Mouse (Mus musculus): ENCODE results near the gene C2cd2l. TPM values are rescaled to one million over a fixed set of nuclear protein-coding genes. Genes with fewer than 3 reads are reported as not detected.

C2cd2l gene
- polyA plus RNA-seq (2015; fragmentation: Illumina TruSeq; extraction: RNeasy Lipid Tissue Mini Kit (QIAGEN cat#74804); ENCODE audit: insufficient read depth, low read depth, low replicate concordance): 7.6 TPM

GRCm38 (mm10) chr9:44319887-44320798 lies at the start of gene C2cd2l:
Gene C2cd2l (minus strand): TSS chr9:44320285.

DNA sequence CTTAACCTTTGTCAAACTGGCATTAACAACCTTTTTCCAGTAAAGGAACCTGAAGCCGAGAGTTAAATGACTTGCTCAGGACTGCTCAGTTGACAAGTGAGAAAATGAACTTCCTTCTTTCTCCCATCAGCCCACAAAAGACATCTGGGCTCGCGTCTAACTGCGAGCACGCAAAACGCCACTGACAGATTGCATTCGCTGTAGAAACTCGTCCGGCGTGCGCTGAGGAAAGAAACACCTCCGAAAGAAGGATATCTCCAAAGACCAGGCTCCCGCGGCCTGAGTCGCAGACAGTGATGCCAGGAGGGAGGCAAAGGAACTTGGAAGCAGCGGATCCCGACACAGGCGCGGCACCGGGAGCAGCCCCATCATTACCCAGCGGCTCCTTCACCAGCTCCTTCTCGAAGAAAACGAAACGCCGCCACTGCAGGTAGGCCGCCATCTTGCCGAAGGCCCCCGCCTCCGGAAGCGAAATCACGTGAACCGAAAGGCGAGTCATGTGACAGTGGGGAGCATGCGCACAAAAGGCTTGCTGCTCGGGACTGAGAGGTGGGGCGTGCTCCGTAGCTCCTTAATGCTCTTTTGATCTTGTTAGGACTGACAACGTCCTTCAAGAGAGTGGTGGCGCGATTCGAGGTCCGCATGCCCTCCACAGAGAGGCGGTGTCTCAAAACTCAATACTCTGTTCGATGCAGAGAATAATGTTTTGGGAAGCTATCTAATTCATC lies 41.3 kb upstream of the C2cd2l start, which contains the start of gene Vps11:
Gene Vps11, minus strand, starts transcription at position 481 of the 728 bp plus-strand sequence.

GRCm38 (mm10) chr9:44343781-44344421 lies 23.8 kb upstream of the C2cd2l start, which contains the start of gene Hmbs:
Gene Hmbs (minus strand): TSS chr9:44344228.

DNA sequence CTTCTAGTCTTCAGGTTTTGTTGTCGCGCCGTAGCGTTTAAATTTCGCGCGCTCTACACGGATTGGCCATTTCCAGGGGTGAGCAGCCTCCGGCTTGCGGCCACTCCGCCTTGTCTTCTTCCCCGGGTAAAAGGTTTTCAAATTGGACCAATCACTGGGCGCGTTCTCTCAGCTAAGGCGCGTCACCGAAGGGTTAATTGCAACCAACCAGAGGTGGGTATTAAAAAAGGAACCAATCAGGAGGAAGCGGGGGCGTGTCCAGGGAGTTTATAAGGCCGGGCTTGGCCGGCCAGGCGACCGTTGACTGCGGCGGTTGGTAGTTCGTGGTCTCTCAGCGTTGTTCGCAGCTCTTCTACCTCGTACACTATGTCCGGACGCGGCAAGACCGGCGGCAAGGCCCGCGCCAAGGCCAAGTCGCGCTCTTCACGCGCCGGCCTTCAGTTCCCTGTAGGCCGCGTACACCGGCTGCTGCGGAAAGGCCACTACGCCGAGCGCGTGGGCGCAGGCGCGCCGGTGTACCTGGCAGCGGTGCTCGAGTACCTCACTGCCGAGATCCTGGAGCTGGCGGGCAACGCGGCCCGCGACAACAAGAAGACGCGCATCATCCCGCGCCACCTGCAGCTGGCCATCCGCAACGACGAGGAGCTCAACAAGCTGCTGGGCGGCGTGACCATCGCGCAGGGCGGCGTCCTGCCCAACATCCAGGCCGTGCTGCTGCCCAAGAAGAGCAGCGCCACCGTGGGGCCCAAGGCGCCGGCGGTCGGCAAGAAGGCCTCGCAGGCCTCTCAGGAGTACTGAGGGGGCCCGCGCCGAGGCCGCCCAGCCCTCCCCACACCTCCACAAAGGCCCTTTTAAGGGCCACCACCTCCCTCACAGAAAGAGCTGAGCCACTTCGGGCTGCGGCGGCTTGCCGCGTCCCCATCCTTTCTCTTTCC lies 14.6 kb upstream of the C2cd2l start, which contains the start of gene H2afx:
Gene H2afx, plus strand, starts transcription at position 299 of the 935 bp plus-strand sequence.

DNA sequence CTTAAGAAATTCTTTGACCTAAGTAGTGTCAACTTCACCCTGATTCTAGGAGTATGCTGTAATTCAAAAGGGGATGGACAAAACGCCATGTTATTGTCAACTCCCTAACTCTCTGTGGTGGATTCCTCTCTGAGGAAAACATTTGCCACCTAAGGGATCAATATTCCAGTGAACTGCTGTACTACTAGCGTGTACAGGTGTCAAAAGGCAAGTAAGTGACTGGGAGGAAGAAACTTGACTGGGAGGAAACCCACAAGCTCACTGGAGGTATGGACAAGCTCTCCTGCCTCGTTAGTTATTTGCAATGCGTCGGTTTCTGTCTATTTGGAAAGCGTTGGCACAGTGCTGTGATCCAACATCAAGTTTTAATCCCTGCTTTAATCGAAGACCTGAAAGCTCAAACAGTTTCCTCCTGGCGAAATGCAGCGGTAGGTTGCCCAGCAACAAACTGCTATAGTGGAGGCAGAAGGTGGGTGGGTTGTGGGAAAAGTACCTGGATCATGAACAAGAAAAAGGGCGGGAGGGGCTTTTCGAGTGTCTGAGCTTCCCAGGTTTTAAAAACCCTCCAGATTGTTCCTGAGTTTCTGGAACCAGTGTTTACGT lies 5.8 kb upstream of the C2cd2l start, which contains the start of gene Dpagt1:
Gene Dpagt1, plus strand, starts transcription at position 252 of the 603 bp plus-strand sequence.

DNA sequence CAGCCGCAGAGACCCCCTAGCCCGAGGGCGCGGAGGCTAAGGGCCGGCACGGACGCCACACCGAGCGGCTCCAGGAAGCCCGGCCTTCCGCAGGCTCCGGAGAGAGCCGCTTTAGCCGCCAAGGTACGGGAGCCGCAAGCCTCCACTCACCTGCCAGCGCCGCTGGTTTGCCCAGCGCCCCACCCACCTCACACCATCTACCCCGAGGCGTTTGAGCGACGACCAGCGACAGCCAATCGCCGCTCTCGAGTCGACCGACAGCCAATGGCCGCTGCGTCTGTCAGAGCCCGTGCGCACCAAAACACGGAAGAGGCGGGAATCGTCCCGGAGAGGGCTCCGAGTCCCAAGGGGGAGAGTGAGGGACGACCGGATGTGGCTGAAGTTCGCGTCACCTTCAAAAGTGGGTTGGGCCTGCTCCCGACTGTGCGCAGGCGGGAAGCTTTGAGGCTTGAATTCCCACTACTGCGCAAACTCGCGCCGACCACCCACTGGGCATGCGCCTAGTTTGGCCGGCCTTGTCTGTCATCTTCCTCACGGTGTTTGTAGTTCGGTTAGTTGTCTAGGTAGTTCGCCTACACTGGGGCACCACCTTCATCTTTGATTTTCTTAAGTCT lies 14.5 kb downstream of the C2cd2l start, which contains the start of gene Hinfp:
Gene Hinfp, minus strand, starts transcription at position 206 of the 614 bp plus-strand sequence.

DNA sequence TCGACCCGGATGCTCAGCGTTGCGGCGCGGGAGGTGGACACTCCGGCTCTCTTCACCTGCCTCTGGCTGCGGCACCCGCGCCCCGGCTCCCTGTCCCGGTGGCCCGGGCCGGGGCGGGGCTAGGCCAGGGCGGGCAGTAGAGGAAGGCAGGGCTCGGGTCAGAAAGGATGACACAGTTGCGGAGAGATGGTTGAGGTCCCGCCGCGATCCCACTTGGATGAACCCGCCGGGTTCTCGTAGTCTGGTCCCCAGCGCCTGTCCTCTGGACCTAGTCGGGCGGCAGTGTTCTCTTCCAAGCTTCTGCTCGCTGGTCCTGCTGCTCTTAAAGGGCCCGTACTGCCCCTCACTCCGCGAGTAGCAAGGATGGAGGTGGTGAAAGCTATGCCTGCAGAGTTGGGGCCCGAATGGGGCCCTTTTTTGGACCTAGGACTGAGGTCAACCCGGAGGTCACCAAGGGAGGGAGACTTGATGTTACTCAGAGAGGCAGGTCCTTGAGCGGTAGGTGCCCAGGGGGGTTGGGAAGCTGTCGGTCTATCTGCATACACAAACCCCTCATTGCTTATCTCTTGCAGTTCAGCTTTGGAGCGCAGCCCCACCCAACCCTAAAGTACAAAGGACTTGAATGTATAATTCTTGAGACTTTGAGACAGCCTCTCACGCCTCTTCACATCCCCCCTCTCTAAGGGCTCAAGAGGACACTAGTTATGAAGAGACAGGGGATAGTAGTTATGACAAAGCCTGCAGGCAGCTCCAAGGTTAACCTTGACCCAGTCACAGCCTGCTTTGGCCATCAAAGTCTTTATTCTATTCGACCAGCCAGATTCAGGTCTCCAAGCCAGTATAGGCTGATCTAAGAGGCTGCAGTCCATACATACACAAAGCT lies 31.8 kb downstream of the C2cd2l start, which contains the start of gene Abcg4:
Gene Abcg4, minus strand, starts transcription at position 540 of the 883 bp plus-strand sequence.

GRCm38 (mm10) chr9:44268432-44268831 lies 51.7 kb downstream of the C2cd2l start, which contains the start of gene Nlrx1:
Gene Nlrx1 (minus strand): TSS chr9:44268599.

Other genes with a start within 250 kb of the C2cd2l start
- gene Mfrp, start 218.6 kb downstream of the C2cd2l start, polyA plus RNA-seq (2015; fragmentation: Illumina TruSeq; extraction: RNeasy Lipid Tissue Mini Kit (QIAGEN cat#74804); ENCODE audit: insufficient read depth, low read depth, low replicate concordance): not detected
- 4.0 TPM for gene C1qtnf5, start 213.0 kb downstream of the C2cd2l start, polyA plus RNA-seq (2015; fragmentation: Illumina TruSeq; extraction: RNeasy Lipid Tissue Mini Kit (QIAGEN cat#74804); ENCODE audit: insufficient read depth, low read depth, low replicate concordance)
- 0.68 TPM for gene Gm49380, start 206.8 kb downstream of the C2cd2l start, polyA plus RNA-seq (2015; fragmentation: Illumina TruSeq; extraction: RNeasy Lipid Tissue Mini Kit (QIAGEN cat#74804); ENCODE audit: insufficient read depth, low read depth, low replicate concordance)
- gene Rnf26, start 206.8 kb downstream of the C2cd2l start, polyA plus RNA-seq (2015; fragmentation: Illumina TruSeq; extraction: RNeasy Lipid Tissue Mini Kit (QIAGEN cat#74804); ENCODE audit: insufficient read depth, low read depth, low replicate concordance): 3.7 TPM
- gene Mcam, start 185.8 kb downstream of the C2cd2l start, polyA plus RNA-seq (2015; fragmentation: Illumina TruSeq; extraction: RNeasy Lipid Tissue Mini Kit (QIAGEN cat#74804); ENCODE audit: insufficient read depth, low read depth, low replicate concordance): 20.3 TPM
- gene Cbl, start 86.2 kb downstream of the C2cd2l start, polyA plus RNA-seq (2015; fragmentation: Illumina TruSeq; extraction: RNeasy Lipid Tissue Mini Kit (QIAGEN cat#74804); ENCODE audit: insufficient read depth, low read depth, low replicate concordance): 3.7 TPM
- gene Ccdc153, start 79.6 kb downstream of the C2cd2l start, polyA plus RNA-seq (2015; fragmentation: Illumina TruSeq; extraction: RNeasy Lipid Tissue Mini Kit (QIAGEN cat#74804); ENCODE audit: insufficient read depth, low read depth, low replicate concordance): not detected
- not detected for gene Pdzd3, start 68.8 kb downstream of the C2cd2l start, polyA plus RNA-seq (2015; fragmentation: Illumina TruSeq; extraction: RNeasy Lipid Tissue Mini Kit (QIAGEN cat#74804); ENCODE audit: insufficient read depth, low read depth, low replicate concordance)
- gene Nlrx1, start 51.7 kb downstream of the C2cd2l start, polyA plus RNA-seq (2015; fragmentation: Illumina TruSeq; extraction: RNeasy Lipid Tissue Mini Kit (QIAGEN cat#74804); ENCODE audit: insufficient read depth, low read depth, low replicate concordance): 1.5 TPM
- not detected for gene Abcg4, start 31.7 kb downstream of the C2cd2l start, polyA plus RNA-seq (2015; fragmentation: Illumina TruSeq; extraction: RNeasy Lipid Tissue Mini Kit (QIAGEN cat#74804); ENCODE audit: insufficient read depth, low read depth, low replicate concordance)
- 6.1 TPM for gene Hinfp, start 14.6 kb downstream of the C2cd2l start, polyA plus RNA-seq (2015; fragmentation: Illumina TruSeq; extraction: RNeasy Lipid Tissue Mini Kit (QIAGEN cat#74804); ENCODE audit: insufficient read depth, low read depth, low replicate concordance)
- gene Dpagt1, start 5.7 kb upstream of the C2cd2l start, polyA plus RNA-seq (2015; fragmentation: Illumina TruSeq; extraction: RNeasy Lipid Tissue Mini Kit (QIAGEN cat#74804); ENCODE audit: insufficient read depth, low read depth, low replicate concordance): 13.7 TPM
- gene H2afx, start 14.4 kb upstream of the C2cd2l start, polyA plus RNA-seq (2015; fragmentation: Illumina TruSeq; extraction: RNeasy Lipid Tissue Mini Kit (QIAGEN cat#74804); ENCODE audit: insufficient read depth, low read depth, low replicate concordance): 5.7 TPM
- gene Hmbs, start 23.9 kb upstream of the C2cd2l start, polyA plus RNA-seq (2015; fragmentation: Illumina TruSeq; extraction: RNeasy Lipid Tissue Mini Kit (QIAGEN cat#74804); ENCODE audit: insufficient read depth, low read depth, low replicate concordance): 13.2 TPM
- gene Vps11, start 41.4 kb upstream of the C2cd2l start, polyA plus RNA-seq (2015; fragmentation: Illumina TruSeq; extraction: RNeasy Lipid Tissue Mini Kit (QIAGEN cat#74804); ENCODE audit: insufficient read depth, low read depth, low replicate concordance): 10.4 TPM
- gene Hyou1, start 59.2 kb upstream of the C2cd2l start, polyA plus RNA-seq (2015; fragmentation: Illumina TruSeq; extraction: RNeasy Lipid Tissue Mini Kit (QIAGEN cat#74804); ENCODE audit: insufficient read depth, low read depth, low replicate concordance): 69.6 TPM
- gene Slc37a4, start 76.6 kb upstream of the C2cd2l start, polyA plus RNA-seq (2015; fragmentation: Illumina TruSeq; extraction: RNeasy Lipid Tissue Mini Kit (QIAGEN cat#74804); ENCODE audit: insufficient read depth, low read depth, low replicate concordance): 13.2 TPM
- gene Rps25, start 86.9 kb upstream of the C2cd2l start, polyA plus RNA-seq (2015; fragmentation: Illumina TruSeq; extraction: RNeasy Lipid Tissue Mini Kit (QIAGEN cat#74804); ENCODE audit: insufficient read depth, low read depth, low replicate concordance): 701 TPM
- gene Trappc4, start 87.3 kb upstream of the C2cd2l start, polyA plus RNA-seq (2015; fragmentation: Illumina TruSeq; extraction: RNeasy Lipid Tissue Mini Kit (QIAGEN cat#74804); ENCODE audit: insufficient read depth, low read depth, low replicate concordance): 19.2 TPM
- 37.6 TPM for gene Ccdc84, start 98.3 kb upstream of the C2cd2l start, polyA plus RNA-seq (2015; fragmentation: Illumina TruSeq; extraction: RNeasy Lipid Tissue Mini Kit (QIAGEN cat#74804); ENCODE audit: insufficient read depth, low read depth, low replicate concordance)
- gene Foxr1, start 120.9 kb upstream of the C2cd2l start, polyA plus RNA-seq (2015; fragmentation: Illumina TruSeq; extraction: RNeasy Lipid Tissue Mini Kit (QIAGEN cat#74804); ENCODE audit: insufficient read depth, low read depth, low replicate concordance): not detected
- gene Upk2, start 134.7 kb upstream of the C2cd2l start, polyA plus RNA-seq (2015; fragmentation: Illumina TruSeq; extraction: RNeasy Lipid Tissue Mini Kit (QIAGEN cat#74804); ENCODE audit: insufficient read depth, low read depth, low replicate concordance): not detected
- gene Bcl9l, start 162.5 kb upstream of the C2cd2l start, polyA plus RNA-seq (2015; fragmentation: Illumina TruSeq; extraction: RNeasy Lipid Tissue Mini Kit (QIAGEN cat#74804); ENCODE audit: insufficient read depth, low read depth, low replicate concordance): 7.3 TPM
- not detected for gene Cxcr5, start 241.6 kb upstream of the C2cd2l start, polyA plus RNA-seq (2015; fragmentation: Illumina TruSeq; extraction: RNeasy Lipid Tissue Mini Kit (QIAGEN cat#74804); ENCODE audit: insufficient read depth, low read depth, low replicate concordance)

All from pancreas, adult 10 weeks (tissue).